Mouse (Mus musculus) MEL (cell line): ENCODE data around the gene Zfp422. TPM values are rescaled to one million over a fixed set of nuclear protein-coding genes. Genes with fewer than 3 reads are reported as not detected.

Source experiments
- DNase-seq: peaks from one replicate; pipeline ENCODE4 v3.0.0; 2011; ENCODE audit warnings: low read depth, low spot score
- H3K27ac ChIP-seq: 2 replicates; pipeline ENCODE4 v1.5.1; 2012; ENCODE audit warnings: low read depth, mild to moderate bottlenecking, control low read depth, low read length, moderate library complexity; ENCODE audit not compliant: control insufficient read depth
- H3K27me3 ChIP-seq, 2 experiments: fragments of 150-350 bp in 1 of 2; sonication (generic) in 1 of 2; 2 replicates each; pipeline ENCODE4 v1.6.1; 2012; ENCODE audit warnings: low read length in 2 of 2, mild to moderate bottlenecking in 2 of 2, improper control_type of control experiment in 1 of 2, moderate library complexity in 1 of 2; ENCODE audit not compliant: insufficient read depth in 2 of 2, control insufficient read depth in 1 of 2
- H3K36me3 ChIP-seq, 2 experiments: 2 replicates each; pipeline ENCODE4 v1.6.1; 2012 to 2014; ENCODE audit warnings: low read length in 2 of 2, improper control_type of control experiment in 1 of 2, inconsistent platforms in 1 of 2, mild to moderate bottlenecking in 1 of 2; ENCODE audit not compliant: insufficient read depth in 2 of 2, control insufficient read depth in 1 of 2
- H3K4me1 ChIP-seq, 2 experiments: fragments of 150-350 bp in 1 of 2; sonication (generic) in 1 of 2; 2 replicates each; pipeline ENCODE4 v1.6.1; 2012; ENCODE audit warnings: low read length in 2 of 2, improper control_type of control experiment in 1 of 2, mild to moderate bottlenecking in 1 of 2; ENCODE audit not compliant: insufficient read depth in 2 of 2, control insufficient read depth in 1 of 2
- H3K4me3 ChIP-seq, 2 experiments: fragments of 150-350 bp in 1 of 2; sonication (generic) in 1 of 2; 2 replicates each; pipeline ENCODE4 v1.5.1; 2012; ENCODE audit warnings: low read depth in 2 of 2, low read length in 2 of 2, mild to moderate bottlenecking in 2 of 2, moderate library complexity in 2 of 2, control low read depth in 1 of 2, improper control_type of control experiment in 1 of 2; ENCODE audit not compliant: control insufficient read depth in 1 of 2, insufficient read depth in 1 of 2
- H3K79me2 ChIP-seq: 2 replicates; pipeline ENCODE4 v1.6.1; 2012; ENCODE audit warnings: mild to moderate bottlenecking, low read length, moderate library complexity; ENCODE audit not compliant: control insufficient read depth, poor library complexity, insufficient read depth
- H3K9ac ChIP-seq: 2 replicates; pipeline ENCODE4 v1.6.1; 2012; ENCODE audit warnings: low read depth, mild to moderate bottlenecking, control low read depth, low read length, moderate library complexity; ENCODE audit not compliant: control insufficient read depth, poor library complexity, severe bottlenecking
- H3K9me3 ChIP-seq: fragments of 150-350 bp; sonication (generic); replicated peaks from 2 replicates; pipeline ENCODE4 v1.6.1; 2012; ENCODE audit warnings: mild to moderate bottlenecking, low read length, improper control_type of control experiment, moderate library complexity; ENCODE audit not compliant: insufficient read depth
- BHLHE40 ChIP-seq: IDR thresholded peaks from 2 replicates; pipeline ENCODE4 v1.6.1; 2012; ENCODE audit warnings: low read depth, mild to moderate bottlenecking, inconsistent platforms, low read length, improper control_type of control experiment, borderline replicate concordance
- CHD2 ChIP-seq: IDR thresholded peaks from 2 replicates; pipeline ENCODE4 v1.6.1; 2011; ENCODE audit warnings: low read length, improper control_type of control experiment
- CTCF ChIP-seq, 3 experiments: IDR thresholded peaks in 2 of 3; conservative IDR thresholded peaks in 1 of 3; 2 replicates each; pipeline ENCODE4 v1.5.1; 2011 to 2012; ENCODE audit warnings: low read length in 3 of 3, low read depth in 2 of 3, mild to moderate bottlenecking in 2 of 3, improper control_type of control experiment in 1 of 3, inconsistent platforms in 1 of 3, mixed read lengths in 1 of 3, moderate library complexity in 1 of 3; ENCODE audit not compliant: control insufficient read depth in 1 of 3, insufficient read depth in 1 of 3, poor library complexity in 1 of 3, severe bottlenecking in 1 of 3
- E2F4 ChIP-seq: IDR thresholded peaks from 2 replicates; pipeline ENCODE4 v1.6.1; 2011; ENCODE audit warnings: low read depth, low read length, improper control_type of control experiment, borderline replicate concordance
- ELF1 ChIP-seq: IDR thresholded peaks from 2 replicates; pipeline ENCODE4 v1.6.1; 2014; ENCODE audit warnings: low read depth, mild to moderate bottlenecking, inconsistent platforms, low read length, improper control_type of control experiment, moderate library complexity
- EP300 ChIP-seq, 2 experiments: IDR thresholded peaks; 2 replicates each; pipeline ENCODE4 v1.6.1; 2011; ENCODE audit warnings: improper control_type of control experiment in 2 of 2, low read length in 2 of 2, low read depth in 1 of 2, mild to moderate bottlenecking in 1 of 2
- HCFC1 ChIP-seq: IDR thresholded peaks from 2 replicates; pipeline ENCODE4 v1.6.1; 2012; ENCODE audit warnings: low read depth, mild to moderate bottlenecking, inconsistent platforms, low read length, improper control_type of control experiment, moderate library complexity
- KAT2A ChIP-seq: conservative IDR thresholded peaks from 2 replicates; pipeline ENCODE4 v1.6.1; 2012; ENCODE audit warnings: low read depth, low read length, improper control_type of control experiment, inconsistent platforms
- MAFK ChIP-seq: IDR thresholded peaks from 2 replicates; pipeline ENCODE4 v1.6.1; 2011; ENCODE audit warnings: low read depth, mild to moderate bottlenecking, low read length, improper control_type of control experiment, borderline replicate concordance
- MAX ChIP-seq: IDR thresholded peaks from 2 replicates; pipeline ENCODE4 v1.6.1; 2011; ENCODE audit warnings: low read length, improper control_type of control experiment
- MAZ ChIP-seq: IDR thresholded peaks from 2 replicates; pipeline ENCODE4 v1.6.1; 2012; ENCODE audit warnings: low read depth, mild to moderate bottlenecking, inconsistent platforms, low read length, improper control_type of control experiment
- MXI1 ChIP-seq: IDR thresholded peaks from 2 replicates; pipeline ENCODE4 v1.6.1; 2011; ENCODE audit warnings: mild to moderate bottlenecking, low read depth, low read length, improper control_type of control experiment
- MYB ChIP-seq: IDR thresholded peaks from 2 replicates; pipeline ENCODE4 v1.6.1; 2011; ENCODE audit warnings: mild to moderate bottlenecking, low read depth, low read length, improper control_type of control experiment
- MYC ChIP-seq: IDR thresholded peaks from 2 replicates; pipeline ENCODE4 v1.6.1; 2011; ENCODE audit warnings: low read depth, mild to moderate bottlenecking, low read length, improper control_type of control experiment, moderate library complexity
- NELFE ChIP-seq: IDR thresholded peaks from 2 replicates; pipeline ENCODE4 v1.6.1; 2011; ENCODE audit warnings: low read depth, low read length, improper control_type of control experiment
- POLR2AphosphoS2 ChIP-seq: IDR thresholded peaks from 2 replicates; pipeline ENCODE4 v1.6.1; 2011; ENCODE audit warnings: low read length, improper control_type of control experiment
- POLR2AphosphoS5 ChIP-seq: IDR thresholded peaks from 2 replicates; pipeline ENCODE4 v1.6.1; 2012; ENCODE audit warnings: low read depth, borderline replicate concordance, mild to moderate bottlenecking, inconsistent platforms, low read length, moderate library complexity, mixed read lengths
- RAD21 ChIP-seq: IDR thresholded peaks from 2 replicates; pipeline ENCODE4 v1.6.1; 2011; ENCODE audit warnings: mild to moderate bottlenecking, low read depth, low read length, improper control_type of control experiment
- SIN3A ChIP-seq: IDR thresholded peaks from 2 replicates; pipeline ENCODE4 v1.6.1; 2012; ENCODE audit warnings: low read length, improper control_type of control experiment, inconsistent platforms
- TAL1 ChIP-seq: IDR thresholded peaks from 2 replicates; pipeline ENCODE4 v1.6.1; 2012; ENCODE audit warnings: mild to moderate bottlenecking, inconsistent platforms, low read length, moderate library complexity, mixed read lengths
- TBP ChIP-seq: IDR thresholded peaks from 2 replicates; pipeline ENCODE4 v1.8.0; 2011; ENCODE audit warnings: low read depth, low read length, improper control_type of control experiment
- TCF12 ChIP-seq: IDR thresholded peaks from 2 replicates; pipeline ENCODE4 v1.6.1; 2014; ENCODE audit warnings: low read depth, mild to moderate bottlenecking, inconsistent platforms, low read length, improper control_type of control experiment, moderate library complexity
- USF1 ChIP-seq: IDR thresholded peaks from 2 replicates; pipeline ENCODE4 v1.6.1; 2014; ENCODE audit warnings: low read depth, mild to moderate bottlenecking, inconsistent platforms, low read length, improper control_type of control experiment, moderate library complexity
- ZC3H11A ChIP-seq: IDR thresholded peaks from 2 replicates; pipeline ENCODE4 v1.6.1; 2012; ENCODE audit warnings: low read depth, mild to moderate bottlenecking, inconsistent platforms, low read length, improper control_type of control experiment
- ZNF384 ChIP-seq: IDR thresholded peaks from 2 replicates; pipeline ENCODE4 v1.6.1; 2012; ENCODE audit warnings: low read depth, mild to moderate bottlenecking, inconsistent platforms, low read length, improper control_type of control experiment
- polyA plus RNA-seq, 2 experiments: library from polyadenylated mRNA; stranded (reverse) in 1 of 2; unstranded in 1 of 2; fragments of >175 nt in 1 of 2; fragments of >200 nt in 1 of 2; gene quantifications; 2 replicates each; pipeline versions ENCODE4 v1.2.1 to v1.2.4; 2012; ENCODE audit warnings: low replicate concordance in 2 of 2, low read depth in 1 of 2; ENCODE audit not compliant: insufficient read length in 2 of 2, insufficient read depth in 1 of 2, missing spikeins in 1 of 2
- total RNA-seq: library from RNA; depleted of rRNA; stranded (reverse); fragments of 300-350 nt; gene quantifications from 2 replicates; pipeline ENCODE4 v1.2.3, GENCODE M21; 2012

The Zfp422 gene
- total and polyA plus RNA-seq, 3 experiments: 0.32 TPM; not detected in 2

- Histone ChIP-seq H3K27ac (no peak overlapping the region), H3K27me3 (no peaks in the 10 kb centered on the region), H3K36me3 (no peaks in the 10 kb centered on the region), H3K9ac (no peak overlapping the region), H3K79me2 (no peaks in the 10 kb centered on the region), H3K9me3 (no peaks in the 10 kb centered on the region), H3K4me3 (no peak overlapping the region), H3K4me1 (no peaks in the 10 kb centered on the region)
- TF ChIP-seq ELF1: no peak
- TF ChIP-seq MAZ: no peak
- TF ChIP-seq NELFE: no peak
- no peak for TF ChIP-seq MYC
- no peak for TF ChIP-seq MXI1
- no peak for TF ChIP-seq KAT2A
- TF ChIP-seq RAD21: no peak
- TF ChIP-seq CHD2: no peak
- no peak for TF ChIP-seq EP300 (IDR thresholded peaks at IDR 0.05; ENCODE audit: low read depth in 1 of 2, low read length in 2 of 2)
- TF ChIP-seq HCFC1: no peak
- TF ChIP-seq E2F4: no peak
- TF ChIP-seq SIN3A: no peak
- no peak for TF ChIP-seq ZNF384
- TF ChIP-seq MAX: no peak
- TF ChIP-seq POLR2AphosphoS2: no peak
- TF ChIP-seq BHLHE40: no peak
- TF ChIP-seq USF1: no peak
- TF ChIP-seq MYB: no peak
- no peak for DNase-seq
These were observed 14.1 kb upstream of the Zfp422 start for GRCm38 (mm10) chr6:116642942-116643341.

- Histone ChIP-seq H3K36me3 (no peaks in the 10 kb centered on the region), H3K79me2 (no peaks in the 10 kb centered on the region), H3K9me3 (no peaks in the 10 kb centered on the region), H3K4me1 (no peaks in the 10 kb centered on the region), H3K27ac (no peak overlapping the region), H3K27me3 (no peaks in the 10 kb centered on the region), H3K4me3 (no peak overlapping the region), H3K9ac (no peak overlapping the region)
- DNase-seq: no peak
- TF ChIP-seq MAFK (no peak), POLR2AphosphoS2 (no peak), E2F4 (no peak), ZC3H11A (no peak), SIN3A (no peak), CHD2 (no peak), BHLHE40 (no peak), TBP (no peak), POLR2AphosphoS5 (no peak), CTCF (IDR thresholded peaks at IDR 0.05 in 2 of 3, conservative IDR thresholded peaks at IDR 0.05 in 1 of 3; ENCODE audit: control insufficient read depth in 1 of 3, insufficient read depth in 1 of 3, low read depth in 2 of 3, low read length in 3 of 3, poor library complexity in 1 of 3, severe bottlenecking in 1 of 3) (no peak), TCF12 (no peak), TAL1 (no peak), NELFE (no peak), RAD21 (no peak), ZNF384 (no peak)
These were observed 10.9 kb upstream of the Zfp422 start for GRCm38 (mm10) chr6:116639663-116640062.
